Mouse (Mus musculus) C2C12 (cell line): ENCODE results near the gene Gcnt7. TPM values are rescaled to one million over a fixed set of nuclear protein-coding genes. Genes with fewer than 3 reads are reported as not detected.

Experiments used
- H3K27me3 ChIP-seq: one replicate; pipeline ENCODE4 v1.6.1; 2011; ENCODE audit not compliant: control insufficient read depth, insufficient read depth, insufficient read length
- H3K36me3 ChIP-seq: one replicate; pipeline ENCODE4 v1.6.1; 2011; ENCODE audit not compliant: control insufficient read depth, insufficient read depth
- H3K4me3 ChIP-seq: one replicate; pipeline ENCODE4 v1.5.1; 2011; ENCODE audit warnings: mild to moderate bottlenecking, control low read depth; ENCODE audit not compliant: poor library complexity, insufficient read depth, severe bottlenecking
- H3K79me2 ChIP-seq: one replicate; pipeline ENCODE4 v1.6.1; 2011; ENCODE audit not compliant: control insufficient read depth, insufficient read depth
- H3K79me3 ChIP-seq: one replicate; pipeline ENCODE4 v1.6.1; 2011; ENCODE audit warnings: low read depth, control low read depth
- H3ac ChIP-seq: one replicate; pipeline ENCODE3; 2011; ENCODE audit warnings: low read depth; ENCODE audit not compliant: control insufficient read depth, insufficient read length
- CEBPB ChIP-seq: IDR thresholded peaks from one replicate; pipeline ENCODE4 v1.6.1; 2011; ENCODE audit warnings: low read depth, mild to moderate bottlenecking, control low read depth, moderate library complexity
- CTCF ChIP-seq: IDR thresholded peaks from one replicate; pipeline ENCODE4 v1.5.1; 2011; ENCODE audit not compliant: control insufficient read depth, insufficient read depth, insufficient read length
- FOSL1 ChIP-seq: IDR thresholded peaks from one replicate; pipeline ENCODE4 v1.8.0; 2011; ENCODE audit warnings: mild to moderate bottlenecking, low read length; ENCODE audit not compliant: poor library complexity, insufficient read depth, severe bottlenecking
- MAX ChIP-seq: IDR thresholded peaks from one replicate; pipeline ENCODE4 v1.6.1; 2011; ENCODE audit warnings: mild to moderate bottlenecking, control low read depth
- MYOD1 ChIP-seq: IDR thresholded peaks from one replicate; pipeline ENCODE4 v1.6.1; 2011; ENCODE audit warnings: low read depth; ENCODE audit not compliant: control insufficient read depth, insufficient read length
- MYOG ChIP-seq: IDR thresholded peaks from one replicate; pipeline ENCODE4 v1.6.1; 2011; ENCODE audit not compliant: control insufficient read depth, insufficient read length; ENCODE audit errors: extremely low read depth
- USF1 ChIP-seq: IDR thresholded peaks from one replicate; pipeline ENCODE4 v1.6.1; 2011; ENCODE audit warnings: low read depth, mild to moderate bottlenecking, control low read depth, moderate library complexity
- polyA plus RNA-seq: library from polyadenylated mRNA; unstranded; fragments of >200 nt; fragmentation: generic; extraction: Trizol; gene quantifications from one replicate; pipeline ENCODE4 v1.2.1, GENCODE M21; 2012; ENCODE audit warnings: missing spikeins

Gene Gcnt7
- polyA plus RNA-seq, 1 experiment = 0.14 TPM

GRCm38 (mm10) chr2:172496736-172497345, 38.4 kb upstream of the Gcnt7 start:
- Histone ChIP-seq H3K79me2 (no peaks in the 10 kb centered on the region), H3ac (no peak overlapping the region), H3K4me3 (no peak overlapping the region), H3K79me3 (no peaks in the 10 kb centered on the region), H3K36me3 (no peaks in the 10 kb centered on the region), H3K27me3 (peaks cover 4% of the 10 kb centered on the region)
- TF ChIP-seq MAX (no peak), CEBPB (no peak), MYOG (no peak), FOSL1 (no peak), MYOD1 (no peak), CTCF (no peak), USF1 (no peak)

GRCm38 (mm10) chr2:172484696-172485370, 26.4 kb upstream of the Gcnt7 start:
- Histone ChIP-seq H3K79me2 (no peaks in the 10 kb centered on the region), H3K36me3 (no peaks in the 10 kb centered on the region)
- TF ChIP-seq MAX = no peak
- TF ChIP-seq CEBPB = no peak
- no peak for TF ChIP-seq CTCF
- no peak for TF ChIP-seq MYOG
- TF ChIP-seq FOSL1 = no peak
- no peak for TF ChIP-seq USF1
- no peak for TF ChIP-seq MYOD1

DNA sequence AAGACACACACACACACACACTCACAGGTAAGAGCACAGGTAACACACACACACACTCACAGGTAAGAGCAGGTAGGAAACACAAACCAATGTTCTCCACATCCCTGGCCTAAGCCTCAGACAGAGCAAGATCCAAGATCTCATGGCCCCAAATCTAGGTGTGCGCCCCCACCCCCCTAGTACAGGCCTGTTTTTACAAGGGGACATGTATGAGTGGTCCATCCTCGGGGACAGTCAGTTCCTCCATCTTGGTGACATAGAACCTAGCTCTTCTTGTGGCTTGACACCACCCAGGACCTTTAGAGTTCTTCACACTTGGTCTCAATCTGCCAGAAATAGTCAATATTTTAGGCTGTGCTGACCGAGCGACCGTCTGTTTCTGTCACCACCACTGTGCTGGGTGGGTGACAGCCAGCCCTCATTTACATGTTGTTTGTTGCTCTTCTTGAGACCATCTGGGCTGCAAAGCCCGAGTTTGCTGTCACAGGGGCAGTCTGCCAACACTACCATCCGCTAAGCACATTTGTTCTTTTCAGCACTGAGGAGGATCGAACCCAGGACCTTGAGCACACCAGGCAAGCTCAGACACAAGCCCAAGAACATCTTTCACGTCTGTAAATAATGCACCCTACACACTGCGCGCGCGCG, 25.5 kb upstream of the Gcnt7 start:
- peaks cover 26% of the 10 kb centered on the region for H3K27me3 ChIP-seq
- H3K79me3 ChIP-seq = no peaks in the 10 kb centered on the region
- no peak overlapping the region for H3ac ChIP-seq
- no peaks in the 10 kb centered on the region for H3K36me3 ChIP-seq
- H3K79me2 ChIP-seq = no peaks in the 10 kb centered on the region
- no peak overlapping the region for H3K4me3 ChIP-seq
- TF ChIP-seq FOSL1 = no peak
- no peak for TF ChIP-seq MYOG

More at GRCm38 (mm10) chr2:172484696-172485370, 26.4 kb upstream of the Gcnt7 start:
- Histone ChIP-seq H3K79me3 (no peaks in the 10 kb centered on the region), H3ac (no peak overlapping the region), H3K27me3 (peaks cover 29% of the 10 kb centered on the region), H3K4me3 (no peak overlapping the region)

DNA sequence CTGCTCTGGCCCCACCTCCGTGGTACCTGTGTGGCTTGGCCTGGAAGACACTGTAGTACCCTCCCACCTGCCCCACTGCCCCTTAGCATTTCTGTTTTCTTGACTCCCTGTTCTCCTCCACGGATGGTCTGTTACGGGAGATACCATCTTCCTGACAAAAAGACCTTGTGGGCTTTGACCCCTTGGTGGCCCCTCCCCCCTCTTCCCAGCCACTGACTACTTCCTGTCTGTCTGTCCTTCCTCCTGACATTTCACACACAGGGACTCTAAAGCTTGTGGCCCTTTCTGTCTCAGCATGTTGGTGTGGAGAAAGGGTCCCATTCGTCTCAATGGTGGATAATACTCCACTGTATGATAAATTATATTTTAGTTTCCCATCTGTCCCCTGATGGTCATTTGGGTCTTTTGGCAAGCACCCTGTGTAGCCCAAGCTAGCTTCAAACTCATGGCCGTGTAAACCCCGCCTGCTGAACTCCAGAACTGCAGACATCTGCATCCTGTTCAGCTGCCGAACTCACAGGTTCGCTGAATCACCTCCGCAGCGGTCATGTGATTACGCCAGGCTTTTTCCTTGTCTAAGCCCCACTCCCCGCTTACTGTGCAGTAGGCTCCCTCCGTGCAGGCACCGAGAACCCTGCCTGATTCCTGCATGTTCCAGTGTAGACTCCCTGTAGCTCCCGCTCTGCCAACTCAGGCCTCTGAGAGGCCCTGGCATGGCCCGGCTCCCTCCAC, 23.4 kb upstream of the Gcnt7 start:
- Histone ChIP-seq H3K79me2 (no peaks in the 10 kb centered on the region), H3K79me3 (no peaks in the 10 kb centered on the region), H3ac (no peak overlapping the region), H3K36me3 (no peaks in the 10 kb centered on the region), H3K27me3 (peaks cover 18% of the 10 kb centered on the region), H3K4me3 (no peak overlapping the region)
- no peak for TF ChIP-seq MYOD1
- TF ChIP-seq MAX = no peak
- no peak for TF ChIP-seq CTCF
- no peak for TF ChIP-seq USF1
- TF ChIP-seq FOSL1 = no peak
- TF ChIP-seq MYOG = no peak

- no peaks in the 10 kb centered on the region for H3K79me3 ChIP-seq
- TF ChIP-seq CTCF = no peak
- no peak for TF ChIP-seq CEBPB
- no peak for TF ChIP-seq MYOG
- no peak for TF ChIP-seq USF1
- TF ChIP-seq MAX = no peak
- no peak for TF ChIP-seq MYOD1
- no peak for TF ChIP-seq FOSL1
- no peak overlapping the region for H3ac ChIP-seq
- no peak overlapping the region for H3K4me3 ChIP-seq
- no peaks in the 10 kb centered on the region for H3K36me3 ChIP-seq
- no peaks in the 10 kb centered on the region for H3K79me2 ChIP-seq
- peaks cover 16% of the 10 kb centered on the region for H3K27me3 ChIP-seq
Observed at GRCm38 (mm10) chr2:172480296-172480695, 21.9 kb upstream of the Gcnt7 start.
